9 mouse cellular contexts compared by ENCODE assay signal in the genomic region with DNA sequence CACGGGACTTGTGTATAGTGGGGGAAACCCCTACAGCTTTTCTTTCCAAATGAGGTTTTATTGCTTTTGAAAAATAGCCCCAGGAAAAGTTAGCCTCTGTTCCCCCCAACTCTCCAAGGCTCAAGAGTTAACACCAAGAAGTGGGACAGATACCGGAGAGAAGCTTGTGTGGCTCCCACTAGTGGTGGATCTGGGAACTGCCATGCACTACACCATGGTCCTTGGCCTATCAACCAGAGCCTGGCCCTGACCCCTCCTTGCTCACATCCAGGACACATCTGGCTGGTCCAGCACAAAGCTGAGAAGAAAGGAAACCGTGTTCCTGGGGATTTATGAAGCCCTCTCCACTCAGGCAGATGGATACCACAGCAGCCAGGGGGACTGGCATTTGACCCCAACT.
DNase-seq lines count a peak whose midpoint lies in the region; TF ChIP-seq lines count a peak whose summit lies in the region.
"Had no signal": no experiment of that assay in that cellular context is flagged by ENCODE, and none has a peak within 500 bp of the region (broad histone marks: within the 10 kb centered on the region; RNA-seq: fewer than 3 reads in every experiment).

No protein-coding gene starts in this region.

- no peak overlapping the region for H3K27ac ChIP-seq in cortical plate, adult 2 months (ENCODE audit: insufficient read depth, low read length)
- H3K27ac ChIP-seq: stomach, embryonic 15.5 days had no signal

- peak; percentile 75 for TF ChIP-seq CTCF in cortical plate, adult 2 months (IDR thresholded peaks at IDR 0.05; ENCODE audit: extremely low read depth, insufficient read depth, low read length)

- intact Hi-C loops in heart, postnatal 14 days (cut with DNase I), result loop anchor here (5.0 kb wide), 1 partner anchor 50 kb away; no protein-coding TSS in a partner anchor

- no peak for TF ChIP-seq POLR2A in cortical plate, adult 2 months (IDR thresholded peaks at IDR 0.05; ENCODE audit: extremely low read depth, insufficient read depth, low read length)

- H3K4me3 ChIP-seq in cortical plate, adult 2 months (ENCODE audit: insufficient read depth, low read length), result no peak overlapping the region
- H3K4me3 ChIP-seq: stomach, embryonic 15.5 days had no signal

- H3K4me1 ChIP-seq in cortical plate, adult 2 months (ENCODE audit: control insufficient read depth, insufficient read depth, low read length), result no peaks in the 10 kb centered on the region
- H3K4me1 ChIP-seq: stomach, embryonic 15.5 days had no signal

- DNase-seq in cerebellum, postnatal 36 days, result peak; percentile 25 to 34
- DNase-seq in cerebellum, adult 8-10 months, result no peak
- peak; percentile 57 for DNase-seq in right cerebral cortex, postnatal 4 days
- DNase-seq in right cerebral cortex, postnatal 36 days (ENCODE audit: low spot score in 2 of 2), result no peak
- DNase-seq in heart, postnatal 14 days, result peak; percentile 62 to 77
- DNase-seq in lung, postnatal 4 days, result peak; percentile 46 to 67
- peak; percentile 79 for DNase-seq in thymus, postnatal 4 days

Comparison
In these comparisons a context has a peak if more than half of its experiments do, and no peak if none do; other contexts are left out.
1. DNase-seq: peak in cerebellum, postnatal 36 days (2 of 2), right cerebral cortex, postnatal 4 days (single experiment), heart, postnatal 14 days (2 of 2), lung, postnatal 4 days (2 of 2) and thymus, postnatal 4 days (single experiment); none in cerebellum, adult 8-10 months (single experiment) and right cerebral cortex, postnatal 36 days (0 of 2).